Mouse (Mus musculus) small intestine, adult 2 months (tissue): ENCODE results near the gene Hhat.

ENCODE experiments used
- CTCF ChIP-seq: fragments of 200-500 bp; IDR thresholded peaks from 2 replicates; pipeline ENCODE4 v1.5.1; 2012; ENCODE audit warnings: low read depth, mild to moderate bottlenecking, control low read depth, inconsistent platforms, low read length, moderate library complexity, mixed read lengths; ENCODE audit not compliant: insufficient replicate concordance, insufficient read length; ENCODE audit errors: extremely low read depth
- POLR2A ChIP-seq: fragments of 200-500 bp; IDR thresholded peaks from 2 replicates; pipeline ENCODE4 v1.6.1; 2012; ENCODE audit warnings: low read depth, mild to moderate bottlenecking, control low read depth, inconsistent platforms, low read length, moderate library complexity

- TF ChIP-seq CTCF, result no peak
- no peak for TF ChIP-seq POLR2A
These were observed 238.0 kb downstream of the Hhat start for GRCm38 (mm10) chr1:192533016-192533415.
